Mouse (Mus musculus) ES-Bruce4 (cell line): ENCODE data around the gene Cdc42bpa. TPM values are rescaled to one million over a fixed set of nuclear protein-coding genes. Genes with fewer than 3 reads are reported as not detected.

Experiments used
- H3K27ac ChIP-seq: 2 replicates; pipeline ENCODE4 v1.5.1; 2012; ENCODE audit warnings: low read length, inconsistent platforms; ENCODE audit not compliant: insufficient read depth
- H3K27me3 ChIP-seq: 2 replicates; pipeline ENCODE4 v1.6.1; 2012; ENCODE audit warnings: mild to moderate bottlenecking, low read length, inconsistent platforms; ENCODE audit not compliant: control insufficient read depth, poor library complexity, insufficient read depth, severe bottlenecking
- H3K36me3 ChIP-seq: 2 replicates; pipeline ENCODE4 v1.6.1; 2012; ENCODE audit warnings: inconsistent platforms, mild to moderate bottlenecking, low read length, moderate library complexity; ENCODE audit not compliant: control insufficient read depth, poor library complexity, insufficient read depth, severe bottlenecking
- H3K4me1 ChIP-seq: one replicate; pipeline ENCODE4 v1.8.1; 2011; ENCODE audit warnings: low read length; ENCODE audit not compliant: control insufficient read depth, insufficient read depth
- H3K4me3 ChIP-seq: 2 replicates; pipeline ENCODE4 v1.5.1; 2011; ENCODE audit warnings: low read depth, mild to moderate bottlenecking, low read length
- H3K9ac ChIP-seq: 2 replicates; pipeline ENCODE4 v1.6.1; 2012; ENCODE audit warnings: low read depth, mild to moderate bottlenecking, inconsistent platforms; ENCODE audit not compliant: poor library complexity, severe bottlenecking
- H3K9me3 ChIP-seq: replicated peaks from 2 replicates; pipeline ENCODE4 v1.6.1; 2012; ENCODE audit warnings: mild to moderate bottlenecking, low read length, inconsistent platforms; ENCODE audit not compliant: control insufficient read depth, poor library complexity, insufficient read depth, severe bottlenecking
- CTCF ChIP-seq: IDR thresholded peaks from one replicate; pipeline ENCODE4 v1.8.1; 2011; ENCODE audit warnings: low read depth, low read length
- EP300 ChIP-seq: IDR thresholded peaks from 2 replicates; pipeline ENCODE4 v1.6.1; 2011; ENCODE audit warnings: low read depth, low read length; ENCODE audit not compliant: insufficient read depth
- POLR2A ChIP-seq: IDR thresholded peaks from one replicate; pipeline ENCODE4 v1.8.1; 2011; ENCODE audit warnings: low read length; ENCODE audit not compliant: insufficient read depth
- polyA plus RNA-seq: library from polyadenylated mRNA; stranded (reverse); fragments of >200 nt; gene quantifications from 2 replicates; pipeline ENCODE4 v1.2.4, GENCODE M21; 2011; ENCODE audit warnings: low read depth; ENCODE audit not compliant: missing spikeins, insufficient read depth, insufficient read length

Gene Cdc42bpa
- polyA plus RNA-seq, 1 experiment: 39.3 TPM

DNA sequence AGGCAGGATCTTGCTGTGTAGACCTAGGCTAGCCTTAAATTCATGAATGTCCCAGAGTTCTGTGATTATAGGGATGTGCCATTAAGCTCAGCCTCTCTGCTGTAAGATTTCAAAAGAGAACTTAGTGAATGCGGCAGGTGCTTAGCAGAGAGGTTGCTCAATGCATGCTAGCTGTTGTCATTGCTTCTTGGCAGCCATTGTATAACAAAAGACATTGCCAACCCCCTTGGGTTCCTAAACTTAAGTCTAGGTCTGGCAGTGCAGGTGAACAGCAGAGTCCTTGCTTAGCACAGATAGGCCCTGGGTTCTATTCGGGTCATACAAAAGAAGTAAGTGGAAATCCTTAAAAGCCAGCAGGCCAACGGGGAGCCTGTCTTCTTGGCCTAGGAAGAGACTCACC lies 7.0 kb upstream of the Cdc42bpa start:
- H3K9ac ChIP-seq: no peak overlapping the region
- no peaks in the 10 kb centered on the region for H3K4me1 ChIP-seq
- no peak overlapping the region for H3K27ac ChIP-seq
- no peaks in the 10 kb centered on the region for H3K9me3 ChIP-seq
- H3K4me3 ChIP-seq: no peak overlapping the region
- TF ChIP-seq POLR2A: no peak
- TF ChIP-seq EP300: no peak
- TF ChIP-seq CTCF: no peak
- H3K27me3 ChIP-seq: no peaks in the 10 kb centered on the region
- H3K36me3 ChIP-seq: no peaks in the 10 kb centered on the region

DNA sequence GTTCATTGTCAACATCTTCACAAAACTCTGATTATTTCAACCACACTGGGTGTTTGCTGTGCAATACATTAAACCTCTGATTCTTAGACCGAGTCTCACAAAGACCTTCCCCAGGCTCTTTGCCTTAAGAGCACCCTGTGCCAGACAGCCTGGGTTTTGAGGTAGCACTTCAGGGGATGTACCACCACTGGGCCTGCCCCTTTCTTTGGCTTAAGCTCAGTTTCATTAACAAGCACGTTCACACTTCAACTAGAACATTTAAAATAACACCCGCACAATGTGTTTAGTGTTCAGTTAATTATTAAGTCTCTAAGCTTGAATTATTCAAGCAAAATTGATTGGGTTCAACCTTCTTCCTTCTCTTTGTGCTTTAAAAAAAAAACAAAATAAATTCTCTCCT lies 2.8 kb upstream of the Cdc42bpa start:
- H3K27me3 ChIP-seq: no peaks in the 10 kb centered on the region
- no peaks in the 10 kb centered on the region for H3K9me3 ChIP-seq
- no peaks in the 10 kb centered on the region for H3K36me3 ChIP-seq
- H3K27ac ChIP-seq: no peak overlapping the region
- no peak overlapping the region for H3K9ac ChIP-seq
- TF ChIP-seq EP300: no peak
- H3K4me1 ChIP-seq: no peaks in the 10 kb centered on the region
- no peak overlapping the region for H3K4me3 ChIP-seq

DNA sequence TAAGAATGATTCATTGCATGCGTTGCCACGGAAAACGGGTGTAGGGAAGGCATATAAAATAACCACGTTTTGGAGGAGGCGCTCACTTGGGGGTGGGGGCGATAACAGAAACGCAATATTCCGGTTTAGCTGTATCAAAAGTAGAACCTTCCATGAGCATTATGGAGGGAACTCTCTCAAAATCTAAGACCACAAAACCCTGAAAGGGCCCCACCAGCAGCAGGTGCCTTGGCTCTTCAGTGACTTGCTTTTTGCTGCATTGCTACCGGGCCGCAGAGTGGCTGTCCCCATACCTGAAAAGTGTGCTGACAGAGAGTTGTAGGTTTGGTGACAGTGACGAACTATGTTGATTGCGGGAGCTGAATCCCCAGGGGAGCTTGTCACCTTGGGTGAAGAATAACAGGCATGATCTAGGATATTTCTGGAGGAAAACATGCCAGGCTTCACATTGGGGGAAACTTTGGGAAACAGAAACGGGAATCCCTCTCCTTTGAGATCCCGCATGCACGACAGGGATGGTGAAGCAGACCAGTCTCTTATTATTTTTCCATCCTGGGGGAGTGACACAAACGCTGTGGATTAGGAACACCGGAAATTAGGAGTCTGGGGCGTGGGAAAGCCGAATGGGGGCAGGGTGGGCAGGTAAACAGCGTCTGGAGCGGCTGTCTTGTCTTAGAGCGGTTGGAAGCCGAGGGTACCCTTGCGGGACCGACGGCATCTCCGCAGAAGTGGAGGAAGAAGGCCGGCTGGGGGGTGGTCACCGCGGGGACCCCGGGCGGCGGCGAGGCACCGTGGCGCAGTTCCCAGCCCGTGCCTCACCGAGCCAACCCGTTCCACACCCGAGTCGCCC lies 1.2 kb upstream of the Cdc42bpa start:
- Histone ChIP-seq H3K27me3 (no peaks in the 10 kb centered on the region), H3K27ac (no peak overlapping the region), H3K4me3 (peak overlapping the region; percentile 74), H3K4me1 (no peaks in the 10 kb centered on the region), H3K9ac (peak overlapping the region; percentile 95), H3K36me3 (no peaks in the 10 kb centered on the region), H3K9me3 (no peaks in the 10 kb centered on the region)
- TF ChIP-seq CTCF: no peak
- no peak for TF ChIP-seq EP300

DNA sequence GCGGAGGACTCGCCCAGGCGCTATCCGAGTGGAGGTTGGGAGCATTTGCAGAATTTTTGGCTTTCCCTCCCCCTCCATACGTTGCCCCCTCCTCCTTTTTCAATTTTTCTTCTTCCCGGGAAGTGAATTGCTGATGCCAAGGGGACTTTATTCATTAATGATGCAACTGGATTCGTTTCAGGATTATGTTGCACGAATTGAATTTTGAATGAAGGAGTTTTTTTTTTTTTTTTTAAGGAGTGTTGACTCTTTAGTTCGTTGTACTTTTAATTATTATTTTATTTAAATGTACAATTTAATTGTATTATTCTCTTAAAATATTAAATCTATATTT lies 238 bp downstream of the Cdc42bpa start:
- Histone ChIP-seq H3K36me3 (no peaks in the 10 kb centered on the region), H3K4me3 (peak overlapping the region; percentile 86), H3K27me3 (no peaks in the 10 kb centered on the region), H3K9ac (peak overlapping the region; percentile 95), H3K27ac (no peak overlapping the region), H3K4me1 (no peaks in the 10 kb centered on the region), H3K9me3 (no peaks in the 10 kb centered on the region)
- TF ChIP-seq POLR2A (no peak), EP300 (no peak)

DNA sequence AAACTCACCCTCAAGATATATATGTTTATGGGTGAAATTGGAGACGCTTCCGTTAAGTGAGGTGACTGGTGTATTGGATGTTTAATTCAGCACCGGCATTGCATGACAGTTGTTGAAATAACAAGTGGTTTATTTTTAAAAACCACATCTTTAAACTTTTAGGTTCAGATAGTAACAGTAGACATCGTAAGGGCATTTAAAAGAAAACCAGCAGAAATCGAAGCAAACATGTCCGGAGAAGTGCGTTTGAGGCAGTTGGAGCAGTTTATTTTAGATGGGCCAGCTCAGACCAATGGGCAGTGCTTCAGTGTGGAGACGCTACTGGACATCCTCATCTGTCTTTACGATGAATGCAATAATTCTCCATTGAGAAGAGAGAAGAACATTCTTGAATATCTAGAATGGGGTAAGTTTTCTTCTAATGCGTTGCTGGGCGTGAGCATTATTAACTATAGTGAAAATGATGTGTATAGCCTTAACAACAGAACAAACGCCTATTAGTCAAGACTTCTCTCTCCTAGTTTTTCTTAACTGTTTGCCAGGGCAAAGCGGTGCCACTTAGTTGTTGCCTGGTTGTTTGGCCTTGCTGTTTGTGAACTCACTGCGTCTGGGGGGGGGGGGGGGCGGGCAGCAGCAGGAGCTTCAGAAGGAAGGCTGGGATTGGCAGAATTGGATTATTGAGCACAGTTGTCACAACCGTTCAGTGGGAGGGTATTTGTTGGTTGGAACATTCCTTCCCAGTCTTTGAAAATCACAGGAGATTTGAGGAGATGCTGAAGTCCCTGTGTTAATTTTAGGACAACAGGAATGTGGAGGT lies 818 bp downstream of the Cdc42bpa start:
- TF ChIP-seq CTCF (no peak), POLR2A (no peak), EP300 (no peak)
- Histone ChIP-seq H3K4me1 (no peaks in the 10 kb centered on the region), H3K27ac (no peak overlapping the region), H3K27me3 (no peaks in the 10 kb centered on the region), H3K36me3 (no peaks in the 10 kb centered on the region), H3K4me3 (peak overlapping the region; percentile 29; the same call in 1 of the 2 replicates), H3K9me3 (no peaks in the 10 kb centered on the region), H3K9ac (peak overlapping the region; percentile 95; the same call in 1 of the 2 replicates)

DNA sequence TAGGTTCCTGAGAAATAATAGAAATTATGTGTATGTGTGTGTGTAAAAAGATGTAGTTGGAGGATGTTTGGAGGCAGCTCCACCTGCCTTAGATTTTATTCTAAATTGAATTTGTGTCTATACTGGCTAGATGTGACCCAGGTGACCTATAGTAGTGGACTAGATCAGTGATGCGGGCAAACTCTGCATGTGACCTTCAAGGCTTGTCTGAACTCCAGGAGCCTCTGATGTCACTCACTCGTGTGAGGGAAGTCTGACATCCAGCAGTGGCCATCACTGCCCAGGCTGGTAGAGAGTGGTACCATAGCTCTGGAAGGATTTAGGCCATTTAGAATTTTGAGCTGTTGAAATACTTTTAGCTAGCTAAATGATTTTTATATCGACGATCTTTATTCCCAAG lies 1.5 kb downstream of the Cdc42bpa start:
- H3K27me3 ChIP-seq: no peaks in the 10 kb centered on the region
- H3K9ac ChIP-seq: no peak overlapping the region
- H3K36me3 ChIP-seq: no peaks in the 10 kb centered on the region
- no peaks in the 10 kb centered on the region for H3K4me1 ChIP-seq
- H3K4me3 ChIP-seq: no peak overlapping the region
- TF ChIP-seq POLR2A (no peak), CTCF (no peak), EP300 (no peak)
- H3K9me3 ChIP-seq: no peaks in the 10 kb centered on the region
- no peak overlapping the region for H3K27ac ChIP-seq
